Mouse (Mus musculus): ENCODE results near the gene Kif1a.

The Kif1a gene

DNA sequence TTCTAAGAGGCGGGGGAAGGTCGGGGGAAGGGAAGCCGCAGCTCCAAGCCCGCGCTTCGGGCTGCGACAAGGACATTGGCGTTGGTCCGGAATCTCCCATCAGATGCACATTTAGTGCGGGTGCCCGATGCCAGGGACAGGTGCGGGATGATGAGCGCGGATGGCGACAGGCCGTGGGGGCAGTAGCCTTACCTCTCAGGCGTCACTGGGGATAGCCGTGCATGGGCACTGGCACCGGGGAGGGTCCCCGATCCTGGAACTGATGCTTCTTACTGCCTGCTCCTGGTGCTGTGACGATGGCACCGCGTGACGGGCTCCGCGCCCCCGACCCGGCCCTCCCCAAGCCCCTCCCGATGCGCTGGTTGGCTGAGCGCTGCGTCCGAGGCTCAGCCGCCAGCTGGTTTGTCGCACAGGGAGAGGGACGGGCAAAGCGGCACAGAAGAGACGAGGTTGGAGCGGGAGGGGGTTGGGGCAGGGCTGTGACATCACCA, at the start of gene Kif1a:
Kif1a (minus strand) TSS at position 381 of the 491 bp plus-strand sequence.
- no peak for DNase-seq

DNA sequence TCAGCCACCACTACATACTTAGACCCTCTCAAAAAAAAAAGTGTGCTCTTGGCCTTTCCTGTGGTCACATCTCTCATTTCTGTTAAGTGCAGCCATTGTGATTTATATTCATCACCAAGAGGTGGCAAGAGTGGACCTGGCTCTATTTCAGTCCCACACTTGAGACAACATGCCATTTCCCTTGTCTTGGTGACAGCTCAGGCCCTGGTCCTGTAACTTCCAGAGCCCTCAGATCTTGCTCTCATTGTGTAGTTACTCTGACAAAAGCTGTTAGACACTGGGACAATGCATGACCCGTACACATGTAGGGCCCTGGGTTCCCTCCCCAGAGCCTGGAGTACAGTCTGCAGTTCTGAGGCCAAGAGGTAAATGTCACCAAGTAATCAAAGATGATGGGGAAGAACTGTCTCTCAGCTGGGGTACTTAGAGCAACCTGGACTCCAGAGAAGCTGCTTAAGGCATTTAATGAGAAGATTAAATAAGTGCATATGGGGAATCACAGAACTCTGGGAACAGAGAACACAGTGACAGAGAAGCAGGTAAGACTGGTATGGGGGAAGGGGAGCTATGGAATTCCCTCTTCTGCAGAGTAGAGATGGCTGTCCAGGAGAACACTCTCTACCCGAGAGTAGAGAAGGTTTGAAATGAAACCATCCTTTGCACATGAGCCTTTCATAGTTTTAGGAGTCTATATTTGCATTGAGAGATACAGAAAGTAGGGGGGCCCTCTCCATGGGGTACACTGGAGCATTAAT, 49.3 kb upstream of the Kif1a start:
- no peak for DNase-seq

DNA sequence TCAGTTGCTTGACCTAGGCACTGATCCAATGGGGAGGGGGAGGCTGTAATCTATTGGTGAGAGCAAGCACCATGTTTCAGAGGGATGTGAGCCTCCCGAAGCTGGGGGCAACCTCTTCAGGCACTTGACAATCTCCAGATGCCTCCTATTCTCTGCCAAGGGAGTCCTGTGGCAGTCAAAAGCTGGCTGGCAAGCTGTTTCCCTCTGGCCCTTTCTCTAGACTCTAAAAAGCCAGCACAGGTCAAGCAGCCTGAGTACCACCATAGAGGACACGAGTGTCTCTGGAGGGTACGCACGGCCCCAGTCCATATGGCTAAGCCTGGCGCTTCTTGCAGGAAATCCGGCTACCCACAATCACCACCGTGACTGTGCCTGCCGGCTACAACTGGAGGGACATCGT, 42.4 kb upstream of the Kif1a start:
- DNase-seq, result no peak

DNA sequence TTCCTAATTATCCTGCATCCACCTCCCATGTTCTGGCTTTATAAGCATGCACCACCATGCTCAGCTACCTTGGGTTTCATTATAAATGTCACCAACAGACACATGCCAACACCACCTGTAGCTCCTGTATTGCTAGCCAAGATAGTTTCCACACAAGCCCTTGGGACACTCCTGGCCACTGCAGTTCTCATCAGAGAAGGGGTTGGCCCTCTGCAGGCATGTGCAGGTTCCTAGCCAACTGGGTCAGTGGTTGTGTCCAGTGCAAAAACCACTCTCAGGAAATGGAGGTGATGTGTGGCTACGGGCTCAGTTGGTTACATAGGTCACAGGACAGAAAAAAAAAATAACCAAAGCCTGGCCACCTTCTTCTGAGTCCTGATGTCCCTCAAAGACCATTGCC, 41.1 kb upstream of the Kif1a start:
- no peak for DNase-seq

DNA sequence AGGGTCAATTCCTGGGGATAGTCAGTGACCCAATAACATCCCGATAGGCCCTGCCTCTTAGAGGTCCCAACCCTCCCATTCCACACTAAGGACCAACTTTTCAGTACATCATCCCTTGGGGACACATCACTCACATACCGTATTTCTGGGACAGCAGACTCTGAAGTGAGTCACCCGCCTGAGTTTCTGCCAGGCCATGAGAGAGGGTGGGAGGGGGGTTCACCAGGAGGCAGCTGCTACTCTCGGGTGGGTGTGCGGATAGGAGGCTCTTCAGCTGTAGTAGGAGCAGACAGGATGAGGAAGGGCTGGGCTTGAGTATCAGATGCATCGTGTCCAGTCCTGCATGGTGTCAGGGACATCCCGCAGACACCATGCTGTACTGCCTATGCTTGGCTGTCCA, 38.0 kb upstream of the Kif1a start:
- no peak for DNase-seq

DNA sequence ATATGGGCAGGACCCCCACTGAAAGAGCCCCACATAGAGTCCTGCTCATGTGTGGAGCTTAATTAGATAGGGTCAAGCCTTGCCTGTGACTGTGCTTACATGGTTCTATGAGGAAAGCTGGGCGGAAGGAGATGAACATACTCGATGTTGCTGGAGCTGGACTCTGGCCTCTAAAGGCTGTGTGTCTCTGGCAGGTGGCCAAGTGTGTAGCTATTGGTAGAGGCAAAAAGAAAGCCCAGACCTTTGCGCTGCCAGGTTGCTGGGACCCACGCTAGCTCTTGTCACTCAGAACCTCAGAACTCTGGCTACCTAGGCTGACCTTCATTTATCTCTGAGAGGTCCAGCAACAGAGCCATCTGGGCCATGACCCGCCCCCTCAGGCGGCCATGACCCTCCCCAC, 36.8 kb upstream of the Kif1a start:
- peak; percentile 71 for DNase-seq

DNA sequence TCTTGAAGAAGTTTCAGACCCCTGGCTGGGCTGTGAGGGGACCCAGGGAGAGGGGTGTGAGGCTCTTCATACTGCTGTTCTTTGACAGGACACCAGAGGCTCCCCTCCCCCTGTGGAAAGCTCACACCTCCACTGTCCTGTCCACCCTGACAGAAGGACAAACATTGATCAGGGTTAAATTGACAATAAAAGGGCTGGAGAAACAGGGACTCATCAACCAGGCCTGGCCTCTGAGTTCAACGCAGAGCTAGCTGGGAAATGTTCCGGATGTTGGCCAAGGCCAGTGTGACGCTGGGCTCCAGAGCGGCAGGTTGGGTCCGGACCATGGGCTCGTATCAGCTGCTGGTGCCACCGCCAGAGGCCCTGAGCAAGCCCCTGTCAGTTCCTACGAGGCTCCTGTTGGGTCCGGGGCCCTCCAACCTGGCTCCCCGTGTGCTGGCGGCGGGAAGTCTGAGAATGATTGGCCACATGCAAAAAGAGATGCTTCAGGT, 33.3 kb upstream of the Kif1a start, which contains the start of gene Agxt:
Agxt (plus strand) TSS at position 205 of the 491 bp plus-strand sequence.
- no peak for DNase-seq

DNA sequence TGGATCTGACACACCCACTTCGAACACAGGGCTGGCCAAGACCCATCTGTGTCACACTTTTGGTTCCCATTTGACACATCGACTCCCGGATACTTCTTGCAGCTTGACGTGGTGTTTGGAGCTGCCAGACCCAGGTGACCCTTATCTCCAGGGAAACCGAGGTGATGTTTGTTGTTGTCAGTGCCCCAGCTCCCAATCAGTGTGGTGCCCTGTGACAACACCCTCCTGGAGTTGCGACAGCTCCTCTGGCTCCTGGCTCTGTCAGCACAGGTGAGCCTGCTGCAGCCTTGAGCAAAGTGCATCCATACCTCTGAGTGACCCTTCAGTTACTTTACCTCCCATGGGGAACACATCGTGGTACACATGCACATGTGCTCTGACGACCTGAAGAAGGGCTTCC, 30.9 kb upstream of the Kif1a start:
- no peak for DNase-seq

DNA sequence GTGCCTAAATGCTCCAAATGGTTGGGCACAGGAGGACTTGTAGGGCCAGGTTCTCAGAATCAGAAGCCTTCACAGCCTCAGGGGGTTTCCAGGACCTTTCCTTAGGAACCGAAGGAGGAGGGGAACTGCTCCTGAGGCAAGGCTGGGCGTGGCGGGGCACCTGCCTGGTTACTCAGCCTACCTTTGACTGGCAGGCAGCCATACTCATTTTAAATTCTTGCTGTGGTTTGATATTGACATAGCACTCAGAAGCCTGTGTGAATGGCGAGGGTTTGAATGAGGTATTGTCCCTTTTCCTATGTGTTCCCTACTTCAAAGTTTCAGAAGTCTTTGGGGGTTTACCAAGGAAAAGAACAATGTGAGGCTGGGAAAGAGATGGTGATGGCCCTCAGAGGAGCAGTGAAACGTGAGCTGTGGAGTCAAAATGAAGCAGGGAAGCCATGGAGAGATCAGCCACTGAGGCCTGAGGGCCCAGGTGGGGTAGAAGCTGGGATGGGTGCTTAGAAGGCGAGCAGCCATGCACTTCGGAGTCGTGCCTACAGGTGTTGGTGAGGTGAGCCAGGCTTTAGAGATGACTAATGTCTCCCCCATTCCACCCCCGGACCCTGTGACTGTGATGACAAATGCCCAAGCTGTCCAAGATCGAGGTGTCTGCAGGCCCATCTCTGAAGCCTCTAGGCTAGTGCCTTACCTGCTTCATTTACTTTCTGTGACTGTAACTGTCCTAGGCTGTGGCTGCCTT, 28.7 kb upstream of the Kif1a start:
- peak; percentile 19 for DNase-seq

DNA sequence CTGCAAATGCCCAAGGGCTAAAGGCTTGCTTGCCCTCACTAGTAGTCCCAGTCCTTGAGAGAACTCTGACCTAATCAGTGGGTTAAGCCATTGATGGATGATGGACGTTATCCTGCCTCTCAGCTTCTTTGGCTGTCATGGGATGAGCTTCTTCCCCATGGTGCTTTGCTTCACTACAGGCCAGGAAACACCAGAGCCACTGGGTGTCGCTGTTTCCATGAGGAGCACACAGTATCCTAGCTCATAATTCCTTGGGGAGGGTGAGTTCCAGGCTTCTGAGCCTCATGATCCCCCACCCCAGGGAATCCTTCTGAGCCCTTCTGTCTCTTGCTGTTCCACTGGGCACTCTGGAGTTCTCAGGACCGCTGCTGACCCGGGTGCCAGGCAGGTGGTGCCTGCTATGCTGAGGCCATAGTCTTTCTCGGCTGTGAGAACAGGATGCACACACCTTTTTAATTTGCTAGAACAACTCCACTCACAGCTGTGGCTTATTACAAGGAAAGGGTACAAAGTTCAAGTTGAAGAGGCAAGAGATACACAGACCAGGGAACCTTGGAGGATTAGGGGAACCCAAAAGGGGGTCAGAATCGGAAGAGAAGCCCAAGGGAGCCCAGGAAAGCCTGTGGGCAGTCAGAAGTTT, 27.1 kb upstream of the Kif1a start:
- peak; percentile 31 for DNase-seq

DNA sequence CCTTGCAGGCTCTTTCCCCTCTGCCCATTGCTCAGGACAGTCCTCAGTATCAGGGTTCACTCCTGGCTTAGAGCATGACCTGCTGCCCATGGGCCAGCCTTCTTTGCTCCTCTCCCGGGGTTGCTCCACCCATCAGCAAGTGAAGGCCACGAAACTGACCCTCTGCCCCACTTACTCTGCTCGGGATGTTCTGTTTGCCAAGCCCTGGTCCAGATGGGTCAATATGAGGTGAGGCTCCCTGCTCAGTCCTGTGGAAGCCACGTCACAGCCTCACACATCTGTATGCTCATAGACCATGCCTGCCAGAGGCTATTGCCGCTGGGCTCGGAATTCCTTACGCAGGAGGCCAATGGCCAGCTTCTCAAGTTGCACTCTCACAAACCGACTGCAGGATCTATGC, 26.5 kb upstream of the Kif1a start:
- no peak for DNase-seq

DNA sequence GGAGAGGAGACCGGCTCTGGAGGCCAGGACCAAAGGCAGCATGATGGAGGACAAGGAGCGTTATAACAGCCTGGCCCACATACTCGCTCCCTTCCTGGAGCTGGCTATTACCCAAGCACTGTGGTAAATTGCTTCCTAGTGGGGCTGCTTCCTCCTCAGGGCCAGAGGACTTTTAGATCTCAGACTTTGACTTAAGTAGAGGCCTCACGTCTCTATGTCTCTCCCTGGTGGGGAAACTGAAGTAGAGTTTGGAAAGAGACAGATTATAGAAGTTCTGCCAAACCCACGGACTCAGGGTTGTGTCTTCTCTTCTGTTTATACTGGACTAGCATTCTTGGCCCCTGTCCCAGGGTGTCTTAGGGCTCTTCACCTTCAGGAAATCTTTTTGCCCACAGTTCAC, 23.5 kb upstream of the Kif1a start:
- DNase-seq, result no peak

DNA sequence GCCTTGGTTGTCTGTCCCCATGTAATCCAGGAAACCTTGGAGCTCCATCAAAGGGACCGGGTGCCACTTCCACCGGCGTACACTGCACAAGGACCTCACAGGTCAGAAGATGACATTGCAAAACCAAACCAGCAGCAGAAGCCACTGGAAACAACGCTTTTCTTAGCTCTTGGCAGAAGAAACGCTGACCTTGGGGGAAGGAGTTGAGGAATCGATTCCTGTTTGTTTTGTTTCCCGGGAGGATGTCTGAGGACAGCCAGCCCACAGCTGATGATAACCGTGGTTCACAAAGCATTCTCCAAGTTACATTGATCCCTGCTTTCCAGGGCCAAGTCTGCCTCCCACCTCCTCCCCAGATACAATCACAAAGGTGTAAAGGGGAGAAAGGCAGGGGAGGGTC, 22.3 kb upstream of the Kif1a start:
- no peak for DNase-seq

DNA sequence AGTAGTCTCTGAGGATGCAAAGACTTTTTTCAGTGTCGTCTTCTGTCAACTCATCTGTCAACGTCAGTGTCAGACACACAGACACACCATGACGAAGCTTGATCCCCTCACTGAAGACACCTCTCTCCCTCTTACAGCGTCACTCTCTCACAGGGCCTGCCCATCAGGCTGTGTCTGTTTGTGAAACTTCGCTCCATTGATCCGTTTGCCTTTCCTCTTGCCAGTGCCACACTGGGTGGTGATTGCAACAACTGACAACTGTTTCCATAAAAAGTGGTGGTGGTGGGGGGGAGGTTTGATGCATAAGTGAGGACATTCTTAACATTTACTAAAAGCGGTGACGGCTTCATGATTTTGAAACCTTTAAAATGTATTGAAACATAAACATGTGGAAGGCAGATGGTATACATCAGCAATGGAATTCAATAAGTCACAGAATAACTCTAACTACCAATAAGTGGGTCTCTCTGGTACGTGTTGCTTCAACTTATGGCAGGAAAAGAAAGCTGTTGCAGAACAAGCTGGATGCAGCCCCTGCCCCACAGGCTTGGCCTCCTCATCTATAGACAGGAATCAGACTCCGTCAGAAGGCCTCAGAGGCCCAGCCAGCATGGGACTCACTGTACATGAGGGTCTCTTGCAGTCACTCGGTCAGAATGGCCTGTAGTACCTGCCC, 21.6 kb upstream of the Kif1a start:
- no peak for DNase-seq

DNA sequence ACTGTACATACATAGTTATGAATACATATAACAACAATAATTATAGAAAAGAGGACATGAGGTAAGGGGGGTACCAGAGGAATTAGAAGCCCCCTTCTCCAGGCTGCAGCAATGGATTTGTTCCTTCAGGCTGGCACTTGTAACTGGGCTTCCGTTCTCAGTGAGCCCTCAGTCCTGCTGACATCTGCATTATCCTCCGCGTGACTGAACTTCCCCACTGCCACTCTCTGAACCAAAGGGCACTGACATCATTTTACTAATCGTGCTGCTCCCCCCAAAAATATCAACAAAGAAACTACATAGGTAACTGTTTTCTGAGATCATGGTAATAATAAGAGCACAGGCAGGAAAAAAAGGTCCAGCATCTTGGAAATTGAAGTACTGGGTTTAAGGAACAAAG, 17.1 kb upstream of the Kif1a start:
- no peak for DNase-seq

DNA sequence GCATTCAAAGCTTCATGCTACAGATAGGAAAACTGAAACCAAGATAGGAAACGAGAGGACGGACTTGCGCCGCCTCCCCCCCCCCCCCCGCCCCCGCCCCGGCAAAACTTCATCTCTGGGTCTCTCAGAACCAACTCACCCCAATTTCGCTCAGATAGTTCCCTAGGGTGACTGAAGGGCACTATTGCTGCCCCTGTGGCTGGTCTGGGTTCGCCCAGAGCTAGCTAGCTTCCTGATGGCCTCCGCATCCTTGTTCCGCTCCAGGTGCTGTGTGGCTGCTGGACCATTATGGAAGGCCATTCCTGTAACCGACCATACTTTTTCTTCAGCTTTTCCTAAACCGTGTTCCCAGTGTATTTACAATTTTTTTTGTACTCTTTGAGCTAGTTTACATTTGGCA, 13.7 kb upstream of the Kif1a start:
- DNase-seq, result no peak

DNA sequence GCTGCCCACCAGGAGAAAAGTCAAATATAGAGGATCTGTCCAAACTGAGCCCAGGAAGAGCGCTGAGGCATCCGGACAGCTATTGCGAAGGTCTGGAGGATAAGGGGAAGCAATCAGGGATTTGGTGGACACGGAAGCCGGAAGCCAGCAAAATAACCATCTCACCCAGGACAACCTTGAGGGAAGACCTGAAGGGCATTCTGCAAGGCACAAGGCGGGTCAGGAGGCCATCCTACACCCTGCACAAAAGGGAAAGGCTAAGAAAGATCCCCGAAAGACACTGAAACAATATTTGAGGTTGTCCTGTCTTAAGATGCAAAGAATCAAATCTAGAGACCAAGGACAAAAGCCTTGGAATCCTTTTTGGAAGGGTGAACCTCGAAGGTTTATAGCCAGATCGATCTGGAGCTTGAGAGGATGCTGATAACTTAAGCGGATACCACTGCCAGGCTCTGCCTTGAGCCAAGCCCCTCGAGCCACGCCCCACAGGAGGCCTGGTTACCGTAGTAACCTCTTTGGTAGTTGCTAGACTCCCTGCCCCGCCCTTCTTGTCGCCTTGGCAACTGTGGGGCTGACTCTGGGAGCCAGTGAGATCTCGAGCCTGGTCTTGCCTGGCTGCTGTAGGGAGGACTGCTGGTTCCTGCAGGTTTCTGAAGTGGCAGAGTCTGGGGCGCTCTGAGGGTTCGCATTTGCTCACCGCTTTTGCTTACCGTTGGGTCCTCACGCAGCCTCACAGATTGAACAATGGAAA, 13.1 kb upstream of the Kif1a start:
- DNase-seq, result peak; percentile 64

DNA sequence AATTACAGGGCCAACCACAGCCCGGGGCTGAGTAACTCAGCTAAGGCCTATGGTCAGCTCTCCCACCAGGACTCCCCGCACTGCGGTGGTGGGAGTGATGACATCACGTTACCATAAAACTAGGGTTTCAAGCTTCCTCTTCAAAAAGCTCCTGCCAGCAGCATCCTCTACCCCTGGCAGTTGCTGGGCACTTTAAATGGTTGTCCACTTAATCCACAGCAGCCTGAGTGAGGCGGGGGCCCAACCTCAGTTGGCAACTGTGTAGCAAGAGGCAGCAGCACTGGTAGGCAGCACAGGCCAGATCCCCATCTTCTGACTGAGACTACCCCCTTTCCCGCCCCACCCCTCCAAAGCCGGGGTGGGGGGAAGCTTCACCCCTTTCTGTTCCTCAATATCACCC, 949 bp upstream of the Kif1a start:
- no peak for DNase-seq

DNA sequence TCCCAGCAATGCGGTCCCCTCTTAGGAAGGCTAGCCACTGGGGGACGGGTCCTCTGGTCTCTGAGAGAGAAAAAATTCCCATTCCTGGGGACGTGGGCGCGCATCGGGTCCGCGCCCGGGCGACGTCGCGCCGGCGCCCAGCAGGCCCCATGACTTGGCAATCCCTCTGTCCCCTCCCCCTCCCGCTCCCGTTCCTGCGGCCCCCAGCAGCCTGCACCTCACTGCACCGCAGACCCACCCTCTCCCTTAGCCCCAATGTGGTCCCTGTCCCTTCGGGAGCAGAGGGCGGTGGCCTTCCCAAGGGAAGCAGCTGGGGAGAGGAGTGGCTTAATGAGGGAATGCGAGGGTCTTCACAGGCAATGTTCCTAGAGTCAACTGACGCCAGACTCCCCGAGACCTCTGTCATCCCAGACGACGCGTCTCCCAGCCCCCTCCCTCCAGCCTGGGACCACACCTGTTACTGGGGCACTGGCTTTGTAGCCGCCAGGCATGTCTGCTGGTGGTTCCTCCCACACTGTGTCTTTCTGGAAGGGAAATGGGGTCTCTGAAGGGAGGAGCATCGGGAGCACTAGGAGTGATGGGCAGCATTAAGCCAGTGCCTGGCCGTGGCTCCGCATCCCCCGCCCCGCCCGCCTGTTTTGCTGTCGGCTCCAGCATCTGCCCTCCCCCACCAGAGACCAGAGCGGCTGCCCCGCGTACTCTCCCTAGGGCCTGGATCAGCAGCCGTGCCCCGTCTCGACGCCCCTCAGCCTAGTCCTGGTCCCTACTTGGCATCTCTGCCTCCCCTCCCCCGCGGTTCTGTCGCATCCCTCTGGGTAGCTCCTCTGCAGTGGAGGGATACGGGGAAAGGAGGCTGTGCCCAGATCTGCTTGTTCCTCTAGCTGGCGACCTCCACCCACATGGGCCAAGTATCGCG, 917 bp downstream of the Kif1a start:
- DNase-seq, result no peak

DNA sequence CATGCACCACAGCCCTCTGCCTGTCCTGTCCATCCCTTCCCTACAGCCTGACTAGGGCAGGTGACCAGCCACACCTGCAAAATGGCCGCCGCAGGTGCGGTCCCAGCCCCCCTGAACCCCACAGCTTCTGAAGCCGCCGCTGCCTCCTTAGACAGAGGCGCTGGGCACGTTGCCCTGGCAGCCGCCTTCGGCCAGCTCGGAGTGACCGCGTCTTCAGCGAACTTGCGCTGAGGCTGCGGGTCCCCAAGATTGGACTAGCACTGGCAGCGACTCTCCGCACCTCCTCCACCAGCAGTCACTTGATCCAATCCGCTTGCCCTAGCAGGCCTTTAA, 1.5 kb downstream of the Kif1a start:
- DNase-seq, result no peak

DNA sequence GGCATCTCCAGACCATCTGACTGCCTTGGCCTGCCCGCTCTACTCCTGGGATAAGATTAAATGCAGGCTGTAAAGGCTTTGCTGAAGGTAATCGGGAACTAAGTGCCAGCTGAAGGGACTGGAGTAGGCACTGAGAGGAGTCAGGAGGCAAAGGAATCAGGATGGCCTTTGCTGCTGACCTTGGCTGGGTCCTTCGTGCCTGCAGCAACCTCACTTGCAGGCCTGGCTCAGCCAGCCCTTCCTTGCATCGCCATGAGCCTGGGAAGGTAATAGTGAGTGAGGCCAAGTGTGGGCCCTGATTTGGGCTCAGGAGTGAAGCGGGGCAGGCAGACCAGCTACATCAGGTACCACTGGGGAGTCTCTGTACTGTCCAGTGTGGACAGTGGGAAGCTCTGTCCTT, 2.8 kb downstream of the Kif1a start:
- no peak for DNase-seq

Data from kidney, adult 11 months (tissue).